Mouse (Mus musculus): ENCODE measurements around the gene Mrpl30.

GRCm38 (mm10) chr1:37866286-37866685 is 24.0 kb upstream of the Mrpl30 start, which contains the start of gene Tsga10:
- TF ChIP-seq CTCF (IDR thresholded peaks at IDR 0.05; ENCODE audit: borderline replicate concordance, extremely low read depth, insufficient read depth, insufficient read length) (no peak), POLR2A (IDR thresholded peaks at IDR 0.05; ENCODE audit: borderline replicate concordance, extremely low read depth, insufficient read depth, insufficient read length, poor library complexity, severe bottlenecking) (no peak)
